Mouse (Mus musculus) heart, embryonic 11.5 days (tissue): ENCODE measurements around the gene Rin2. TPM values are rescaled to one million over a fixed set of nuclear protein-coding genes. Genes with fewer than 3 reads are reported as not detected.
A peak's percentile ranks its signal among the peaks of the same experiment; 100 is the strongest.

Experiments used
- ATAC-seq: fragments of 200-750 bp; cut with Nextera tagmentation; replicated peaks from 2 replicates; pipeline ENCODE4 v1.8.0; 2017; ENCODE audit warnings: moderate library complexity; ENCODE audit not compliant: insufficient number of reproducible peaks, low FRiP score, low TSS enrichment
- H3K27ac ChIP-seq: fragments of 300-500 bp; sonication (generic); 2 replicates; pipeline ENCODE4 v1.5.1; 2014; ENCODE audit warnings: mild to moderate bottlenecking, low read depth, low read length
- H3K27me3 ChIP-seq: fragments of 300-500 bp; sonication (generic); 2 replicates; pipeline ENCODE4 v1.6.1; 2014; ENCODE audit warnings: mild to moderate bottlenecking, low read length, mixed read lengths; ENCODE audit not compliant: control insufficient read depth, insufficient read depth
- H3K36me3 ChIP-seq: fragments of 300-500 bp; sonication (generic); 2 replicates; pipeline ENCODE4 v1.6.1; 2014; ENCODE audit warnings: mild to moderate bottlenecking, low read length, moderate library complexity, mixed read lengths; ENCODE audit not compliant: control insufficient read depth, insufficient read depth
- H3K4me1 ChIP-seq: fragments of 300-500 bp; sonication (generic); 2 replicates; pipeline ENCODE4 v1.6.1; 2014; ENCODE audit warnings: low read length; ENCODE audit not compliant: control insufficient read depth, insufficient read depth
- H3K4me2 ChIP-seq: fragments of 300-500 bp; sonication (generic); 2 replicates; pipeline ENCODE4 v1.6.1; 2014; ENCODE audit warnings: mild to moderate bottlenecking, moderate library complexity
- H3K4me3 ChIP-seq: fragments of 300-500 bp; sonication (generic); 2 replicates; pipeline ENCODE4 v1.5.1; 2014; ENCODE audit warnings: low read depth, low read length
- H3K9ac ChIP-seq: fragments of 300-500 bp; sonication (generic); 2 replicates; pipeline ENCODE4 v1.6.1; 2014; ENCODE audit warnings: mild to moderate bottlenecking, low read depth, low read length, moderate library complexity
- H3K9me3 ChIP-seq: fragments of 300-500 bp; sonication (generic); replicated peaks from 2 replicates; pipeline ENCODE4 v1.6.1; 2016; ENCODE audit warnings: low read length; ENCODE audit not compliant: control insufficient read depth
- WGBS: fragments of 180-500 bp; shearing (Covaris S2); extraction: QIAGEN DNeasy Blood & Tissue Kit; methylation state at CpG from one replicate; pipeline ENCODE4 v1.1.7; 2014; ENCODE audit not compliant: insufficient replicate concordance; 5-methylcytosine and 5-hydroxymethylcytosine counted together
- polyA plus RNA-seq: library from polyadenylated mRNA; unstranded; fragments of >200 nt; fragmentation: Nextera tagmentation; extraction: Ambion mirVana; gene quantifications from 2 replicates; pipeline ENCODE4 v1.2.1, GENCODE M21; 2014

The Rin2 gene
- polyA plus RNA-seq, 1 experiment from 2014 or later = 16.3 TPM

GRCm38 (mm10) chr2:145794318-145794954, 119.4 kb downstream of the Rin2 start:
- Histone ChIP-seq H3K4me3 (no peak overlapping the region), H3K27ac (no peak overlapping the region), H3K36me3 (0 out of 2 replicates have a peak, but pooled peaks cover 2% of the 10 kb centered on the region), H3K27me3 (no peaks in the 10 kb centered on the region), H3K4me2 (no peak overlapping the region), H3K4me1 (0 out of 2 replicates have a peak, but pooled peaks cover 3% of the 10 kb centered on the region), H3K9ac (no peak overlapping the region), H3K9me3 (no peaks in the 10 kb centered on the region)
- WGBS = 36% methylated on average over 5 of the region's 5 CpGs
- no peak for ATAC-seq

- Histone ChIP-seq H3K27me3 (no peaks in the 10 kb centered on the region), H3K27ac (no peak overlapping the region), H3K9ac (no peak overlapping the region), H3K4me3 (no peak overlapping the region), H3K4me2 (no peak overlapping the region), H3K36me3 (peaks cover 5% of the 10 kb centered on the region; the same call in 1 of the 2 replicates), H3K4me1 (0 out of 2 replicates have a peak, but pooled peaks cover 3% of the 10 kb centered on the region), H3K9me3 (no peaks in the 10 kb centered on the region)
- no peak for ATAC-seq
- 65% methylated on average over 1 of the region's 1 CpGs for WGBS
Measured at GRCm38 (mm10) chr2:145797851-145798250, 122.8 kb downstream of the Rin2 start.

- ATAC-seq = no peak
- H3K9ac ChIP-seq = no peak overlapping the region
- WGBS = 81% methylated on average over 3 of the region's 3 CpGs
- no peaks in the 10 kb centered on the region for H3K9me3 ChIP-seq
- H3K27ac ChIP-seq = no peak overlapping the region
- H3K36me3 ChIP-seq = peaks cover 8% of the 10 kb centered on the region
- H3K4me2 ChIP-seq = no peak overlapping the region
- 0 out of 2 replicates have a peak, but pooled peaks cover 3% of the 10 kb centered on the region for H3K4me1 ChIP-seq
- no peaks in the 10 kb centered on the region for H3K27me3 ChIP-seq
- no peak overlapping the region for H3K4me3 ChIP-seq
Measured at GRCm38 (mm10) chr2:145798954-145799353, 123.9 kb downstream of the Rin2 start.

GRCm38 (mm10) chr2:145801322-145802052, 126.5 kb downstream of the Rin2 start:
- Histone ChIP-seq H3K4me2 (no peak overlapping the region), H3K36me3 (peaks cover 10% of the 10 kb centered on the region), H3K27ac (no peak overlapping the region), H3K4me3 (no peak overlapping the region), H3K9ac (no peak overlapping the region), H3K27me3 (no peaks in the 10 kb centered on the region), H3K4me1 (no peaks in the 10 kb centered on the region), H3K9me3 (0 out of 2 replicates have a peak, but pooled peaks cover 2% of the 10 kb centered on the region)
- WGBS = 78% methylated on average over 9 of the region's 9 CpGs
- no peak for ATAC-seq

GRCm38 (mm10) chr2:145802626-145803025, 127.6 kb downstream of the Rin2 start:
- H3K36me3 ChIP-seq = peaks cover 10% of the 10 kb centered on the region
- 64% methylated on average over 2 of the region's 2 CpGs for WGBS

GRCm38 (mm10) chr2:145803822-145804342, 128.9 kb downstream of the Rin2 start:
- ATAC-seq = no peak
- Histone ChIP-seq H3K4me1 (no peaks in the 10 kb centered on the region), H3K4me3 (no peak overlapping the region), H3K9me3 (0 out of 2 replicates have a peak, but pooled peaks cover 2% of the 10 kb centered on the region), H3K27ac (no peak overlapping the region), H3K4me2 (no peak overlapping the region), H3K9ac (no peak overlapping the region), H3K27me3 (no peaks in the 10 kb centered on the region), H3K36me3 (peaks cover 9% of the 10 kb centered on the region)
- 84% methylated on average over 10 of the region's 10 CpGs for WGBS

More at GRCm38 (mm10) chr2:145802626-145803025, 127.6 kb downstream of the Rin2 start:
- Histone ChIP-seq H3K4me3 (no peak overlapping the region), H3K9ac (no peak overlapping the region), H3K4me2 (no peak overlapping the region), H3K9me3 (0 out of 2 replicates have a peak, but pooled peaks cover 2% of the 10 kb centered on the region), H3K27ac (no peak overlapping the region), H3K4me1 (no peaks in the 10 kb centered on the region), H3K27me3 (no peaks in the 10 kb centered on the region)
- ATAC-seq = no peak

- Histone ChIP-seq H3K36me3 (peaks cover 7% of the 10 kb centered on the region), H3K9me3 (0 out of 2 replicates have a peak, but pooled peaks cover 2% of the 10 kb centered on the region), H3K27me3 (no peaks in the 10 kb centered on the region), H3K9ac (no peak overlapping the region), H3K4me3 (no peak overlapping the region), H3K4me1 (no peaks in the 10 kb centered on the region), H3K27ac (no peak overlapping the region), H3K4me2 (no peak overlapping the region)
- ATAC-seq = no peak
- WGBS = 87% methylated on average over 6 of the region's 6 CpGs
Measured at GRCm38 (mm10) chr2:145804524-145804923, 129.5 kb downstream of the Rin2 start.

GRCm38 (mm10) chr2:145807276-145807675, 132.3 kb downstream of the Rin2 start:
- no peak overlapping the region for H3K4me2 ChIP-seq
- H3K36me3 ChIP-seq = peaks cover 4% of the 10 kb centered on the region; the same call in 1 of the 2 replicates
- no peak overlapping the region for H3K9ac ChIP-seq
- 32% methylated on average over 2 of the region's 2 CpGs for WGBS
- H3K27me3 ChIP-seq = no peaks in the 10 kb centered on the region
- no peak for ATAC-seq
- no peaks in the 10 kb centered on the region for H3K4me1 ChIP-seq
- H3K27ac ChIP-seq = 0 out of 2 replicates have a peak overlapping the region, but pooled peaks have one; percentile 35
- H3K4me3 ChIP-seq = no peak overlapping the region
- H3K9me3 ChIP-seq = 0 out of 2 replicates have a peak, but pooled peaks cover 2% of the 10 kb centered on the region
